Mouse (Mus musculus) heart, adult 8-10 months (tissue): ENCODE measurements at regions not wholly inside any gene's neighbourhood (a gene's known extent, or its start where the extent isn't known, plus 50 kb on each side); places are given as distances from the start of the nearest gene placed in this dataset.

Source experiments
- DNase-seq: peaks from one replicate; pipeline ENCODE4 v3.0.0; 2022; ENCODE audit warnings: low spot score

GRCm38 (mm10) chr13:93992961-93993360 lies 64.6 kb upstream of the Lhfpl2 start:
- peak; percentile 47 for DNase-seq

- no peak for DNase-seq
Observed at GRCm38 (mm10) chr13:93995423-93995822, 62.2 kb upstream of the Lhfpl2 start.

- DNase-seq, result peak; percentile 58
Observed at GRCm38 (mm10) chr13:93996535-93997382, 60.8 kb upstream of the Lhfpl2 start.

GRCm38 (mm10) chr13:93997981-93998380 lies 59.6 kb upstream of the Lhfpl2 start:
- no peak for DNase-seq

GRCm38 (mm10) chr13:93998406-93998805 lies 59.2 kb upstream of the Lhfpl2 start:
- no peak for DNase-seq

GRCm38 (mm10) chr13:94003816-94004215 lies 53.8 kb upstream of the Lhfpl2 start:
- no peak for DNase-seq

GRCm38 (mm10) chr13:94004417-94004816 lies 53.2 kb upstream of the Lhfpl2 start:
- no peak for DNase-seq

GRCm38 (mm10) chr13:94005880-94006279 lies 51.7 kb upstream of the Lhfpl2 start:
- DNase-seq, result no peak
